Mouse (Mus musculus) cerebellum, adult 2 months (tissue): Measurements from ENCODE around the gene Rybp.

Source experiments
- CTCF ChIP-seq: fragments of 200-500 bp; IDR thresholded peaks from 2 replicates; pipeline ENCODE4 v1.5.1; 2011; ENCODE audit warnings: low read depth, mild to moderate bottlenecking, control low read depth, low read length, moderate library complexity, borderline replicate concordance; ENCODE audit not compliant: insufficient read depth
- POLR2A ChIP-seq: fragments of 200-500 bp; IDR thresholded peaks from 2 replicates; pipeline ENCODE4 v1.6.1; 2011; ENCODE audit warnings: low read length, control low read depth, borderline replicate concordance; ENCODE audit not compliant: insufficient read depth

- TF ChIP-seq POLR2A (no peak), CTCF (no peak)
Measured at GRCm38 (mm10) chr6:100300831-100301230, 13.5 kb upstream of the Rybp start.
